Mouse (Mus musculus): Measurements from ENCODE around the gene Kdelc2. TPM values are rescaled to one million over a fixed set of nuclear protein-coding genes. Genes with fewer than 3 reads are reported as not detected.

Kdelc2 gene
- polyA plus RNA-seq, 1 experiment from 2014 or later = 32.3 TPM

DNA sequence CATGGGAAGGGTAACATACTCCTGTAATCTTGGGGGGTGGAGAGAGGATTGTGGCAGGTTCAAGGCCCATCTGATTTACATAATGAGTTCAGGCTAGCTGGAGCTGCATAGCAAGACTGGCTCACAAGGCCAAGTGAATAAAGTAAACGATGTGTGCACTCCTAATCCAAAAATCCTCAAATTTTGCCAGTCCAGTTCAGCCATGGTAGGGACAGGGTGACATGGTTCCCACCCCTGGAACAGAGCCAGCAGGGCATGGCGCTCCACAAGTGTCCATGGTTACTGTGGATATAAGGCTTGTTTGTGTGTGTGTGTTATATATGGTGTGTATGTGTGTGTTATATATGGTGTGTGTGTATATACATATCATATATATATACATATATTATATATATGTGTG is 33.5 kb upstream of the Kdelc2 start:
- POLR2A ChIA-PET = interaction anchor here (0.6 kb wide), 1 partner anchor 71 kb away, joined by 7 read pairs; no protein-coding TSS in a partner anchor
- CTCF ChIA-PET = no interaction called here
- ATAC-seq (no peak), DNase-seq (ENCODE audit: low read depth, low spot score) (no peak)
- H3K27me3 ChIP-seq = no peaks in the 10 kb centered on the region
- in situ Hi-C loops (cut with MboI; ENCODE audit: low pct_unique_long_range_greater_than_20kb) = no loop called here
- no peak for TF ChIP-seq CTCF (IDR thresholded peaks at IDR 0.05)

DNA sequence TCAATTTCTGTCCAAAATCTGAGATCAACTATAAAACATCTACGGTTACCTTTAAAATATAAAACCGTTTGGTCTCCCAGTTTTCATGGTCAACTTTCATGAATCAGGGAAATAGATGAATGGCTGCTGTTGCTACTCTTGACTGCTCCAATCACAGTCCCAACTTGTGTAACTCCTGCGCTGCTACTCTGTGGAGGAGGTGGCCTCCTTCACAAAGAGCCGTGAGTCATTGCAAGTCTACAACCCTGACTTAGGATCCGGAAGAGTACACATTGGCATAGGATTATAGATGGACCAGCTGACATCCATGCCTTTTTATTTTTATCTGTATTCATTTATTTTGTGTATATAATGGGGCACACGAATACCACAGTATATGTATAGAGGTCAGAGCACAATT is 31.9 kb upstream of the Kdelc2 start:
- ChIA-PET CTCF (no interaction called here), POLR2A (interaction anchor here (0.7 kb wide), 1 partner anchor 64 kb away, joined by 3 read pairs; no protein-coding TSS in a partner anchor)
- no peaks in the 10 kb centered on the region for H3K27me3 ChIP-seq
- DNase-seq (ENCODE audit: low read depth, low spot score) = no peak
- in situ Hi-C loops (cut with MboI; ENCODE audit: low pct_unique_long_range_greater_than_20kb) = no loop called here
- no peak for TF ChIP-seq CTCF (IDR thresholded peaks at IDR 0.05)
- ATAC-seq = no peak

DNA sequence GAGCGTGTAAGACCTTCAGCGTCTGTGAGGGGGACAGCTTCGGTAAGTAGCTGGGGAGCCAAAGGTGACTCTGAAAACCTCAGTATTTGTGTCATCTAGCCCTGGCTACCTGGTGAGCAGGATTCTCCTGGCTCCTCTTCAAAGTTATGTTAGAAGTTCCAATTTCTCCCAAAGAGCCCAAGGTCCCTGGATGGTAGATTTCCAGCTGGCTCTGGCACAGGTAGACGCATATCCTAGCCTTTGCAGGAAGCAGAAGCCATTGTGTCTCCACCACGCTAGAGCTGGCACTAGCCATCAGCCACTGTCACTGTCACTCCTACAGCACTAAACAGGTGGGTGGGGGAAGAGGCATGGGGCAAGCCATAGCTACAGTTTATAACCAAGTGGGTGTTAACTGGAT is 30.7 kb upstream of the Kdelc2 start:
- POLR2A ChIA-PET = no interaction called here
- H3K27me3 ChIP-seq = no peaks in the 10 kb centered on the region
- CTCF ChIA-PET = no interaction called here
- no peak for TF ChIP-seq CTCF (IDR thresholded peaks at IDR 0.05)
- no peak for ATAC-seq
- no peak for DNase-seq (ENCODE audit: low read depth, low spot score)
- in situ Hi-C loops (cut with MboI; ENCODE audit: low pct_unique_long_range_greater_than_20kb) = no loop called here

DNA sequence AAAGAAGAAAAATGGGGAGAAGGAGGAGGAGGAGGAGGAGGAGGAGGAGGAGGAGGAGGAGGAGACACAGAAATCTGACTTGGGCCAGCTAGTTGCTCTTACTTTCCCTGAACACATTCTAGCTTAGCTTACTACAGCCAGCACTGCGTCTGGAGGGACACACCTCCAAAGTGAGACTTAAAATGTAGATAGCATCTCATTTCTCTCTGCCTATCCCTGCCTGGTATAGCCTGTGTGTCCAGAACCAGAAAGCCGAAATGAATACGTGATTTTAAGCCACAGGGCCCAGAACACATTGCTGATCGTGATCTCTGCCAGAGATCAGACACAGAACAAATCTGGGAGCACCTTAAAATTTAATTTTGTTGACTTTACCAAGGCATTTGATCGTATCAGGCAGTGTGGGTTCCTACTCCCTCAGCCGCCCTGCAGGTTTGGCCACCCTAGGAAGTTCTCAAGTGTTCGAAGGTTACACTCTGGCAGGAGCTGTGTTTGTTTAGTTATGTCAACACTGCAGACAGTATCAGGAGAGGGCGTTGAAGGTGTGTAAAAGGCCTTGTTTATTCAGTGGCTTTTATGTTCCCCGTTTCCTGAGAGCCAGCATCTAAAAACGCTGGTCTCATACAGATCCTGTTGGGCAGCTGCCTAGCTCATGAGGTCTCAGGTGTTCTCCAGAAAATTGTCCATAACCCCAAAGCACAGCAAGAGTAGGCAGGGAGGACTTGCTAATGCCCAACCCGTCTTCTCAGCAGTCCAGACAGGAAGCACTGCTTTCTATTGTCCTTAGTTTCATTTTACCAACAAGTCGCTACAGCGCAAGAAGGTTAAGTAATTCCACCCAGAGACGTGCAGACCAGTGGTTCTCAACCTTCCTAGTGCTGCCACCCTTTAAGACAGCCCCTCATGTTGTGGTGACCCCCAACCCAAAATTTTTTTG is 27.3 kb upstream of the Kdelc2 start:
- no peak for ATAC-seq
- no peak for TF ChIP-seq CTCF (IDR thresholded peaks at IDR 0.05)
- in situ Hi-C loops (cut with MboI; ENCODE audit: low pct_unique_long_range_greater_than_20kb) = no loop called here
- no peak for DNase-seq (ENCODE audit: low read depth, low spot score)
- no peaks in the 10 kb centered on the region for H3K27me3 ChIP-seq
- CTCF ChIA-PET = no interaction called here
- POLR2A ChIA-PET = no interaction called here

DNA sequence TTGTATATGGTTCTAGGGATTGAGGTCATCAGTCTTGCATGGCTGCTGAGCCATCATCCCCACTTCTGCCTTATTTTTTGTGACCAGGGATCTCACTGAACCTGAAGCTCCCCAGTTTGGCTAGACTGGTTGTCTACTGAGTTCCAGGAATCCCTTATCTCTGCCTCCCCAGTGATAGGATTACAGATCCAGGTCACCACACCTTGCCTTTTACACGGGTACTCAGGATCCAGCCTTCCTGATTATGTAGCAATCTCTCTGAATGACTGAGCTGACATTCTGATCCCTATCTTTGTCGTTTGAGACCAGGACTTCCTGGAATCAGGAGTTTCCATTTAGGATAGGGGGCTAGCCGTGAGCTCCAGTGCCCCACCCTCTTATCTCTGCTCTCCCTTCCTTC is 12.5 kb upstream of the Kdelc2 start:
- POLR2A ChIA-PET = no interaction called here
- ATAC-seq = no peak
- CTCF ChIA-PET = no interaction called here
- in situ Hi-C loops (cut with MboI; ENCODE audit: low pct_unique_long_range_greater_than_20kb) = no loop called here
- no peaks in the 10 kb centered on the region for H3K27me3 ChIP-seq
- DNase-seq (ENCODE audit: low read depth, low spot score) = no peak
- no peak for TF ChIP-seq CTCF (IDR thresholded peaks at IDR 0.05)

DNA sequence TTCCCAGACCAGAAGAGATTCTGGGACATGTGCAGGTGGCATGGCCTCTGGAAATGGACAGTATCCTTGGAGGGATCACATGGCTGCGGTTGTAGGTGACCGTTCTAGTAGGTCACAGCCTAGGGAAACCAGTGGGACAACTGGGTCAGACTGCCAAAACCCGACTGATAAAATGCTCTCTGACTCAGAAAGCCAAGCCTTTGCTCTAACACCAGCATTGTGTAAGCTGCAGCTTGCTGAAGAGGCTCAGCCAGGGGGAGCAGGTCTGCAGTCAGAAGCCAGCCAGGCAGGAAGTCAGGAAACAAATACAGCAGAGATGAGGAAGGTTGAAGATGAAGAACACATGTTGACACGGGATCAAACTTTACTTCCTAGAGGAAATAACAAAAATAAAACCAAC is 7.9 kb upstream of the Kdelc2 start:
- TF ChIP-seq CTCF (IDR thresholded peaks at IDR 0.05) = no peak
- no peaks in the 10 kb centered on the region for H3K27me3 ChIP-seq
- POLR2A ChIA-PET = interaction anchor here (0.6 kb wide), 1 partner anchor 36 kb away, joined by 8 read pairs; no protein-coding TSS in a partner anchor
- ATAC-seq (no peak), DNase-seq (ENCODE audit: low read depth, low spot score) (no peak)
- CTCF ChIA-PET = interaction anchor here (1.4 kb wide), 1 partner anchor 12 kb away, joined by 3 read pairs; no protein-coding TSS in a partner anchor
- in situ Hi-C loops (cut with MboI; ENCODE audit: low pct_unique_long_range_greater_than_20kb) = no loop called here

DNA sequence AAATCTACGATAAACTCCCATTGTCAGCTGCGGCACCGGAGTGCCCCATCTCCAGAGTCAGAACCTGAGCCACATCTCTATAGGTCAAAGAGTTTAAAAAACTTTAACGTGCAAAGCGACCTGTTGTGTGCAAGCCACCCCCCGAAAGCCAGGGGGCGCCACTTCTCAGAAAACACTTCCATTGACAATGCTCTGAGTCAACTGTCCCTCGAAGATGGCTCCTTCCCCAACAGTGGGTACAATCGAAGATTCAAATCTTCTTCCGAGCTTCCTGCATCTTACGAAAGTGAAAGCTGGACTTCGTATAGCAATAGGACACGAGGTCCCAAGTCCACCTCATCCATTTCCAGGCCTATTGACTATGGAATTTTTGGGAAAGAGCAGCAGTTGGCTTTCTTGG is 7.0 kb upstream of the Kdelc2 start:
- ChIA-PET POLR2A (no interaction called here), CTCF (interaction anchor here (1.4 kb wide), 1 partner anchor 13 kb away, joined by 3 read pairs; no protein-coding TSS in a partner anchor)
- ATAC-seq (no peak), DNase-seq (ENCODE audit: low read depth, low spot score) (no peak)
- in situ Hi-C loops (cut with MboI; ENCODE audit: low pct_unique_long_range_greater_than_20kb) = no loop called here
- TF ChIP-seq CTCF (IDR thresholded peaks at IDR 0.05) = peak; percentile 12
- H3K27me3 ChIP-seq = no peaks in the 10 kb centered on the region

DNA sequence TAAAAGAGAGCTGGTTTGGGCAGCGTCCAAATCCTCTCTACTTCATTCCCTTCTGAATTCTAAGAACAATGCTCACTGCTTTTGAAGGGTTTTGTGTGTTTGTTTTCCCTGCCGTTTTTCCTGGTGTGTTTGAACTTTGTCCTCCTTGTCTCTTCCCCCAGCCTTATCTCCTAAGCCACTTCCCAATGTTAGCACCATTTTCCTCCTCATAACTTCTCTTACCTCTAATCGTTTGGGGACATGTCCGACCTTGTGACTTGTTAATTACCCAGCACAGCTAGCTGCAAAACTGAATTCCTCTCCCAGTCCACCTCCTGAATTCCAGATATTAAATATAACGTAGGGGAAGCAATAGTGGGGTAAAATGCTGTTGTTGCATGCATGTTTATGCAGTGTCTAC is 6.2 kb upstream of the Kdelc2 start:
- in situ Hi-C loops (cut with MboI; ENCODE audit: low pct_unique_long_range_greater_than_20kb) = no loop called here
- ChIA-PET CTCF (no interaction called here), POLR2A (no interaction called here)
- H3K27me3 ChIP-seq = no peaks in the 10 kb centered on the region
- ATAC-seq = no peak
- DNase-seq (ENCODE audit: low read depth, low spot score) = no peak
- no peak for TF ChIP-seq CTCF (IDR thresholded peaks at IDR 0.05)

DNA sequence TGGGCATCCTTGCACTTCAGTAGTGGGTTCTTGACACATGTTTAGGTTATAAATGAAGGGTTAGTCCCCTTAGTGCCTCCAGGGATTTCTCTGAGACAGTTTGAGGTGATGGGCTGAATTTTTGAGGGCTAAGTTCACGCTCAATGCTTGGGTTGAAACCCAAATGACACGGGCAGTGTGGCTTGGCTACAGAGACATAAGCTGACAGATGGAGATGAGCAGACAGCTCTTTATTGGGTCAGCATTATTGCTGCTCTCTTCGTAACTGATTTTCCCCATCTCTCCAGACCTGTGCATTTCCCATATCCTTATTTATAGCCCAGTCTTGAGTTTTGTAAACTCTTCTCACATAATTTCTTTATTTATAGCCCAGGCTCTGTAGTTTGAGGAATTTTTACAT is 5.7 kb upstream of the Kdelc2 start:
- DNase-seq (ENCODE audit: low read depth, low spot score) (no peak), ATAC-seq (no peak)
- in situ Hi-C loops (cut with MboI; ENCODE audit: low pct_unique_long_range_greater_than_20kb) = no loop called here
- CTCF ChIA-PET = no interaction called here
- no peak for TF ChIP-seq CTCF (IDR thresholded peaks at IDR 0.05)
- H3K27me3 ChIP-seq = no peaks in the 10 kb centered on the region
- POLR2A ChIA-PET = no interaction called here

DNA sequence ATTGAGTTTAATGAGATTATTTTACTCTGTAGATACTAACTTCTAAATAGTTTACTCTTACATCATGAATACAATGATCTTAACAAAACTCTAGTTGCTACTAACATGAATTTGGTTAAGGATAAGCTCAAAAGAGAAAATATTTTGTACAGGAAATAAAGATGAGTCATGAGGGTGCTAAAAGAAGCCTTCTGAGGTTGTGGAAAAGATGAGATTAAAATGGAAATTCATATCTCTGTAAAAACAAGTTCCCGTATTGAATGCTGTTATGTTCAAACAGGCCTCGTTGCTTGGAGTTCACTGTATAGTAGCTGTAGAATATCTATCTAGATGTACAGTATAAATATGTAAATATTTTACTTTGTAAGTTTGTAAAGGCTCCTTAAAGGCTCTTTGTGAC is 3.2 kb upstream of the Kdelc2 start:
- ChIA-PET CTCF (no interaction called here), POLR2A (interaction anchor here (0.7 kb wide), 2 partner anchors 30 to 1095 kb away, joined by 3 read pairs; no protein-coding TSS in a partner anchor)
- in situ Hi-C loops (cut with MboI; ENCODE audit: low pct_unique_long_range_greater_than_20kb) = no loop called here
- DNase-seq (ENCODE audit: low read depth, low spot score) (no peak), ATAC-seq (no peak)
- TF ChIP-seq CTCF (IDR thresholded peaks at IDR 0.05) = no peak
- H3K27me3 ChIP-seq = no peaks in the 10 kb centered on the region

DNA sequence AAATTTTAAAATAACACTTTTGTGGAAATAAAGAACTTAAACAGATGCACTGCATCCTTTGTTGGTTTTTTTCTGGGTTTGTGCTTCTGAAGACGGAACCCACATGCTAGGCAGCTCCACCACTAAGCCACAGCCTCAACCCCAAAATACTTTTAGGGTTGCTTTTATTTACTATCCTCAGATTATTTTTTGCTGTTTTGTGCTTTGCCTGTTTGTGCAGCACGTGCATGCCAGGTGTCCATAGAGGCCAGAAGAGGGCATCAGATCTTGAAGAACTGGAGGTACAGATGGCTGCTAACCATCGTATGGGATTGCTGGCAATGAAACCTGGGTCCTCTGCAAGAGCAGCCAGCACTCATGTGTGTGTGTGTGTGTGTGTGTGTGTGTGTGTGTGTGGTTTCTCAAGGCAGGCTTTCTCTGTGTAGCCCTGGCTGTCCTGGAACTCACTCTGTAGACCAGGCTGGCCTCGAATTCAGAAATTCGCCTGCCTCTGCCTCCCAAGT is 2.7 kb upstream of the Kdelc2 start:
- CTCF ChIA-PET = no interaction called here
- in situ Hi-C loops (cut with MboI; ENCODE audit: low pct_unique_long_range_greater_than_20kb) = no loop called here
- TF ChIP-seq CTCF (IDR thresholded peaks at IDR 0.05) = peak; percentile 13
- POLR2A ChIA-PET = interaction anchor here (0.7 kb wide), 2 partner anchors 30 to 1094 kb away, joined by 3 read pairs; no protein-coding TSS in a partner anchor
- H3K27me3 ChIP-seq = no peaks in the 10 kb centered on the region
- DNase-seq (ENCODE audit: low read depth, low spot score) = no peak
- ATAC-seq = no peak

Measured in Patski (cell line).